Mouse (Mus musculus) urinary bladder, postnatal 14 days (tissue): ENCODE data around the gene Foxred2.
A peak's percentile ranks its signal among the peaks of the same experiment; 100 is the strongest.

Source experiments
- DNase-seq: peaks from one replicate; pipeline ENCODE4 v3.0.0; 2021; ENCODE audit warnings: low spot score

The Foxred2 gene

GRCm38 (mm10) chr15:77956404-77956901 is at the start of gene Foxred2:
Gene Foxred2, minus strand, starts transcription at chr15:77956722.
- DNase-seq, result peak; percentile 83

- no peak for DNase-seq
These were observed 47.4 kb upstream of the Foxred2 start for GRCm38 (mm10) chr15:78003929-78004328.

GRCm38 (mm10) chr15:78001400-78001799 is 44.9 kb upstream of the Foxred2 start:
- no peak for DNase-seq

- DNase-seq, result peak; percentile 7
These were observed 32.0 kb upstream of the Foxred2 start for GRCm38 (mm10) chr15:77988541-77988940.

- no peak for DNase-seq
These were observed 26.9 kb upstream of the Foxred2 start for GRCm38 (mm10) chr15:77983391-77983790.

GRCm38 (mm10) chr15:77982195-77982939 is 25.8 kb upstream of the Foxred2 start:
- peak; percentile 51 for DNase-seq

GRCm38 (mm10) chr15:77981181-77981680 is 24.7 kb upstream of the Foxred2 start:
- DNase-seq, result no peak

GRCm38 (mm10) chr15:77979427-77979865 is 22.9 kb upstream of the Foxred2 start:
- DNase-seq, result no peak

GRCm38 (mm10) chr15:77977663-77978062 is 21.1 kb upstream of the Foxred2 start:
- DNase-seq, result no peak

GRCm38 (mm10) chr15:77974165-77974841 is 17.8 kb upstream of the Foxred2 start:
- no peak for DNase-seq

GRCm38 (mm10) chr15:77970470-77971292 is 14.2 kb upstream of the Foxred2 start, which contains the start of gene Eif3d:
Gene Eif3d, minus strand, starts transcription at chr15:77970813.
- peak; percentile 98 for DNase-seq

GRCm38 (mm10) chr15:77969940-77970469 is 13.5 kb upstream of the Foxred2 start:
- DNase-seq, result no peak

- DNase-seq, result no peak
These were observed 8.6 kb upstream of the Foxred2 start for GRCm38 (mm10) chr15:77965117-77965528.

GRCm38 (mm10) chr15:77962447-77962846 is 5.9 kb upstream of the Foxred2 start:
- no peak for DNase-seq

GRCm38 (mm10) chr15:77960693-77961092 is 4.2 kb upstream of the Foxred2 start:
- DNase-seq, result no peak

GRCm38 (mm10) chr15:77958071-77958470 is 1.5 kb upstream of the Foxred2 start:
- no peak for DNase-seq

GRCm38 (mm10) chr15:77957625-77958024 is 1.1 kb upstream of the Foxred2 start:
- DNase-seq, result no peak

- DNase-seq, result no peak
These were observed 800 bp downstream of the Foxred2 start for GRCm38 (mm10) chr15:77955440-77956403.

GRCm38 (mm10) chr15:77954362-77954761 is 2.2 kb downstream of the Foxred2 start:
- DNase-seq, result no peak

- DNase-seq, result no peak
These were observed 3.6 kb downstream of the Foxred2 start for GRCm38 (mm10) chr15:77952921-77953320.

- DNase-seq, result no peak
These were observed 7.5 kb downstream of the Foxred2 start for GRCm38 (mm10) chr15:77949061-77949460.
